Mouse (Mus musculus) embryonic facial prominence, embryonic 15.5 days (tissue): ENCODE measurements around the gene Ppm1l. TPM values are rescaled to one million over a fixed set of nuclear protein-coding genes. Genes with fewer than 3 reads are reported as not detected.

Source experiments
- ATAC-seq: fragments of 200-750 bp; cut with Nextera tagmentation; 2 replicates; pipeline ENCODE4 v1.8.0; 2017; ENCODE audit warnings: low read depth, moderate TSS enrichment; ENCODE audit not compliant: insufficient number of reproducible peaks, low FRiP score, low TSS enrichment
- H3K27ac ChIP-seq: fragments of 300-500 bp; sonication (generic); replicated peaks from 2 replicates; pipeline ENCODE4 v1.5.1; 2015; ENCODE audit warnings: mild to moderate bottlenecking, inconsistent platforms
- H3K27me3 ChIP-seq: fragments of 300-500 bp; sonication (generic); 2 replicates; pipeline ENCODE4 v1.6.1; 2015; ENCODE audit warnings: inconsistent platforms
- H3K36me3 ChIP-seq: fragments of 300-500 bp; sonication (generic); 2 replicates; pipeline ENCODE4 v1.6.1; 2015; ENCODE audit warnings: mild to moderate bottlenecking, inconsistent platforms
- H3K4me1 ChIP-seq: fragments of 300-500 bp; sonication (generic); 2 replicates; pipeline ENCODE4 v1.6.1; 2015; ENCODE audit warnings: inconsistent platforms
- H3K4me2 ChIP-seq: fragments of 300-500 bp; sonication (generic); replicated peaks from 2 replicates; pipeline ENCODE4 v1.6.1; 2015; ENCODE audit warnings: mild to moderate bottlenecking, inconsistent platforms
- H3K4me3 ChIP-seq: fragments of 300-500 bp; sonication (generic); replicated peaks from 2 replicates; pipeline ENCODE4 v1.5.1; 2015; ENCODE audit warnings: mild to moderate bottlenecking, inconsistent platforms
- H3K9ac ChIP-seq: fragments of 300-500 bp; sonication (generic); 2 replicates; pipeline ENCODE4 v1.6.1; 2015; ENCODE audit warnings: inconsistent platforms
- H3K9me3 ChIP-seq: fragments of 300-500 bp; sonication (generic); replicated peaks from 2 replicates; pipeline ENCODE4 v1.6.1; 2016; ENCODE audit warnings: inconsistent platforms
- WGBS: fragments of 180-500 bp; shearing (Covaris S2); methylation state at CpG from one replicate; pipeline ENCODE4 v1.1.7; 2015; 5-methylcytosine and 5-hydroxymethylcytosine counted together
- polyA plus RNA-seq: library from polyadenylated mRNA; unstranded; fragments of >200 nt; fragmentation: Nextera tagmentation; extraction: Ambion mirVana; gene quantifications from 2 replicates; pipeline ENCODE4 v1.2.1, GENCODE M21; 2015

The Ppm1l gene
- polyA plus RNA-seq, 1 experiment from 2014 or later: 7.3 TPM

- Histone ChIP-seq H3K4me3 (no peak overlapping the region), H3K9me3 (no peaks in the 10 kb centered on the region), H3K27me3 (no peaks in the 10 kb centered on the region), H3K36me3 (no peaks in the 10 kb centered on the region), H3K9ac (no peak overlapping the region), H3K27ac (no peak overlapping the region), H3K4me2 (no peak overlapping the region), H3K4me1 (no peaks in the 10 kb centered on the region)
- no peak for ATAC-seq
- 49% methylated on average over 5 of the region's 5 CpGs for WGBS
Measured at GRCm38 (mm10) chr3:69356781-69357180, 40.1 kb downstream of the Ppm1l start.

- H3K9me3 ChIP-seq: no peaks in the 10 kb centered on the region
- no peaks in the 10 kb centered on the region for H3K4me1 ChIP-seq
- H3K27me3 ChIP-seq: no peaks in the 10 kb centered on the region
- no peak overlapping the region for H3K9ac ChIP-seq
- ATAC-seq: no peak
- no peak overlapping the region for H3K4me3 ChIP-seq
- no peak overlapping the region for H3K27ac ChIP-seq
- no peak overlapping the region for H3K4me2 ChIP-seq
- H3K36me3 ChIP-seq: no peaks in the 10 kb centered on the region
- WGBS: 62% methylated on average over 12 of the region's 12 CpGs
Measured at GRCm38 (mm10) chr3:69357897-69358619, 41.4 kb downstream of the Ppm1l start.

- Histone ChIP-seq H3K4me3 (no peak overlapping the region), H3K36me3 (no peaks in the 10 kb centered on the region), H3K27ac (no peak overlapping the region), H3K9me3 (no peaks in the 10 kb centered on the region), H3K4me2 (no peak overlapping the region), H3K4me1 (no peaks in the 10 kb centered on the region), H3K9ac (no peak overlapping the region), H3K27me3 (no peaks in the 10 kb centered on the region)
- 94% methylated on average over 8 of the region's 8 CpGs for WGBS
- no peak for ATAC-seq
Measured at GRCm38 (mm10) chr3:69358620-69358964, 41.9 kb downstream of the Ppm1l start.

GRCm38 (mm10) chr3:69360263-69360895 is 43.7 kb downstream of the Ppm1l start:
- Histone ChIP-seq H3K4me2 (no peak overlapping the region), H3K27ac (no peak overlapping the region), H3K9ac (no peak overlapping the region), H3K4me1 (no peaks in the 10 kb centered on the region), H3K9me3 (no peaks in the 10 kb centered on the region), H3K27me3 (no peaks in the 10 kb centered on the region), H3K4me3 (no peak overlapping the region), H3K36me3 (no peaks in the 10 kb centered on the region)
- WGBS: 84% methylated on average over 4 of the region's 4 CpGs
- no peak for ATAC-seq

GRCm38 (mm10) chr3:69361487-69362349 is 45.1 kb downstream of the Ppm1l start:
- Histone ChIP-seq H3K4me2 (no peak overlapping the region), H3K36me3 (no peaks in the 10 kb centered on the region), H3K4me1 (no peaks in the 10 kb centered on the region), H3K4me3 (no peak overlapping the region), H3K9me3 (no peaks in the 10 kb centered on the region), H3K27me3 (no peaks in the 10 kb centered on the region), H3K27ac (no peak overlapping the region), H3K9ac (no peak overlapping the region)
- no peak for ATAC-seq
- WGBS: 79% methylated on average over 13 of the region's 13 CpGs

DNA sequence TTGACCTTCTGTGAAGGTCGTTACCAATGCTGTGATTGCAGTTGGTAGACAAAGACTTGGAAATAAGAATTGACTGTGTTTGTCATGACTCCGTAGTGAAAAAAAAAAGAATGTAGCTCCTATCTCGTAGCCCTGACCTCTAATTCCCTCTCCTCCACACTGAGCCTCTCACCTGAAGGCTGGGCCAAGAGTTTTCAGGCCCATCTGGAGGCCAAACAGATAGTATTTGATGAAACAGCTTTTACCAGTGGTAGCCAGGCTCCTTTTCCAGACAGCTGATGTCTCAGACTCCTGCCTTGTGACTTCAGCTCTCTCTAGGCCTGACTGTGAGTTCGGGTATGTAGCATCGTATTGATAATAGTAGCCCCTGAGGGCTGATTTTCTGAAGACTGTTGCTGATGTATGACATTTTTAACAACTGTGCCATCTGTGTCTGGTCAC is 45.7 kb downstream of the Ppm1l start:
- no peaks in the 10 kb centered on the region for H3K9me3 ChIP-seq
- 63% methylated on average over 5 of the region's 5 CpGs for WGBS
- H3K36me3 ChIP-seq: no peaks in the 10 kb centered on the region
- H3K4me3 ChIP-seq: no peak overlapping the region
- no peaks in the 10 kb centered on the region for H3K4me1 ChIP-seq
- no peak overlapping the region for H3K4me2 ChIP-seq
- no peak overlapping the region for H3K27ac ChIP-seq
- ATAC-seq: no peak
- H3K9ac ChIP-seq: no peak overlapping the region
- no peaks in the 10 kb centered on the region for H3K27me3 ChIP-seq

DNA sequence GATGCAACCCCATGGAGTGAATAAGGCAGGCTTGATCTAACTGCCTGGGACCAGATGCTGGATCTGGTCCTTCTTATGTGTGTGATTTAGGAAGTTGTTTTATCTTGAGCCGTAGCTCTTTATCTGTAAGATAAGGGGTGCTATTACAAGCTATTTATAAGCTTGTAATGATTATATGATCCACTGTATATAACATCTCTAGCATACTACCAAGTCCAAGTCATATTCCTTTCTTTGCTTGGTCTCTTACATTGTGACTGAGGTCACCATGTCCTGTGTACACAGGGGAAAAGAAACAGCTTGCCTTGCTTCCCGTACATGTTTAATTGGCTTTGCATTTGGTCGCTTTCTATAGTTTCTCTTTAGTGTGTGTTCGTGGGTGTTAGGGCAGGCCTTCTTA is 46.2 kb downstream of the Ppm1l start:
- H3K4me3 ChIP-seq: no peak overlapping the region
- no peaks in the 10 kb centered on the region for H3K27me3 ChIP-seq
- no peaks in the 10 kb centered on the region for H3K9me3 ChIP-seq
- no peak overlapping the region for H3K27ac ChIP-seq
- ATAC-seq: no peak
- H3K36me3 ChIP-seq: no peaks in the 10 kb centered on the region
- no peak overlapping the region for H3K9ac ChIP-seq
- H3K4me1 ChIP-seq: no peaks in the 10 kb centered on the region
- WGBS: 74% methylated on average over 4 of the region's 4 CpGs
- H3K4me2 ChIP-seq: no peak overlapping the region

GRCm38 (mm10) chr3:69364151-69364550 is 47.5 kb downstream of the Ppm1l start:
- Histone ChIP-seq H3K27ac (no peak overlapping the region), H3K36me3 (no peaks in the 10 kb centered on the region), H3K4me1 (no peaks in the 10 kb centered on the region), H3K4me3 (no peak overlapping the region), H3K9ac (no peak overlapping the region), H3K27me3 (no peaks in the 10 kb centered on the region), H3K9me3 (no peaks in the 10 kb centered on the region), H3K4me2 (no peak overlapping the region)
- 82% methylated on average over 6 of the region's 6 CpGs for WGBS
- ATAC-seq: no peak

- Histone ChIP-seq H3K36me3 (no peaks in the 10 kb centered on the region), H3K9ac (no peak overlapping the region), H3K4me2 (no peak overlapping the region), H3K27me3 (no peaks in the 10 kb centered on the region), H3K4me1 (no peaks in the 10 kb centered on the region), H3K9me3 (no peaks in the 10 kb centered on the region), H3K27ac (no peak overlapping the region), H3K4me3 (no peak overlapping the region)
- WGBS: 83% methylated on average over 9 of the region's 9 CpGs
- no peak for ATAC-seq
Measured at GRCm38 (mm10) chr3:69367916-69368315, 51.3 kb downstream of the Ppm1l start.

DNA sequence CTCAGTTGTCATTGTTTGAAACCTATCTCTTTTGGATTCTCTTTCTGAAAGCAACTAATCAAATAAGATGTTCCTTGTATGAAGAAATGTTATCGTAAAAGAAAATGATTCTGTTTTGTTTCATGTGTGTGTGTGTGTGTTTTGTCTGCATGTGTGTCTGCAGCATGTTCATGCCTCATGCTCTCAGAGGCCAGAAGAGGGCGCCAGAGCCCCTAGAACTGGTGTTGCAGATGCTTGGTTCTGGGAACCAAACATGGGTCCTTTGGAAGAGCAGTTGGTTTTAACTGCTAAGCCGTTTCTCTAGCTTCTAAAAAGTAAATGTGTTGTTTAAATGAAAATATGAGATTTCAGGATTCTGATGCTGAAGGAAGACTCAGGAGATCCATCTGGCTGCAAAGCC is 56.1 kb downstream of the Ppm1l start:
- H3K9ac ChIP-seq: no peak overlapping the region
- WGBS: 78% methylated on average over 3 of the region's 3 CpGs

DNA sequence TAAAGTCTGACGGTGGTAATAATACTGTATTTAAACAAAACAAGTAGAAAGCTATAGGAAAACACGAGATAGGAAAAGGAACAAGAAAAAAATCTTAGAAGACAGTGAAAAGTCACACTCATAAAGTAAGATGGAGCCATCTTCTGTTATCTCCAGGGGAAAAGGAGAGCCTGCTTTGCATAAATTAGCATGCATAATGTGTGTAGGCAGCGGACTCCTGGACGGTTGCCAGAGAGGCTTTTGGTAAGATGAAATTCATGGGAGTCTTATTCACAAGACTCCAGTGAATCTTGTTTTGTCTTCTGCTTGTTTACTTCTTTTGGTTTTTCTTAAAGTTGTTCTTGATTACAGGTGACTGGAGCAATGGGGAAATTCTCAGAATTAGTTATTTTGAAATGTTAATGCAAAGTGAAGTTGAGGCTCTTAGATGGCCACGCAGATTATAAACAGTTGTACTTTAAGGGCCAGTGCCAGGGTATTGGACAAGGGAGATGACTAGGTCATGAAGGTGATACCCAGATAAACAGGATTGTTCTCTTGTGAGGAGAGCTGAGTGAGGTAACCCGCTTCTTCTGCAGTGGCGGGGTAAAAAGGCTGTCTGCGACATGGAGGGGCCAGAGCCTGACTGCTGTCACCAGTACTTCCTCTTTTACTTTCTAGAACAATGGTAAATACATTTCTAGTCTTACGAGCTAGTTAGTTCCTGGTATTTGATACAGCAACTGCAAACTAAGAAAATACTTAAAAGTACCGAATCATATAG is 57.1 kb downstream of the Ppm1l start:
- no peaks in the 10 kb centered on the region for H3K36me3 ChIP-seq
- H3K4me2 ChIP-seq: no peak overlapping the region
- WGBS: 73% methylated on average over 10 of the region's 10 CpGs
- ATAC-seq: no peak
- H3K27ac ChIP-seq: no peak overlapping the region
- no peaks in the 10 kb centered on the region for H3K9me3 ChIP-seq
- H3K27me3 ChIP-seq: no peaks in the 10 kb centered on the region
- no peak overlapping the region for H3K9ac ChIP-seq
- H3K4me3 ChIP-seq: no peak overlapping the region
- H3K4me1 ChIP-seq: no peaks in the 10 kb centered on the region

More for the DNA sequence above, 56.1 kb downstream of the Ppm1l start:
- H3K36me3 ChIP-seq: no peaks in the 10 kb centered on the region
- H3K4me1 ChIP-seq: no peaks in the 10 kb centered on the region
- ATAC-seq: no peak
- no peak overlapping the region for H3K4me2 ChIP-seq
- no peaks in the 10 kb centered on the region for H3K9me3 ChIP-seq
- no peaks in the 10 kb centered on the region for H3K27me3 ChIP-seq
- H3K4me3 ChIP-seq: no peak overlapping the region
- no peak overlapping the region for H3K27ac ChIP-seq
